Mouse (Mus musculus): ENCODE results near the gene Atf6b. TPM values are rescaled to one million over a fixed set of nuclear protein-coding genes. Genes with fewer than 3 reads are reported as not detected.

The Atf6b gene
- total and polyA plus RNA-seq, 3 experiments = 18.9 to 59.6 (median 34.3) TPM

DNA sequence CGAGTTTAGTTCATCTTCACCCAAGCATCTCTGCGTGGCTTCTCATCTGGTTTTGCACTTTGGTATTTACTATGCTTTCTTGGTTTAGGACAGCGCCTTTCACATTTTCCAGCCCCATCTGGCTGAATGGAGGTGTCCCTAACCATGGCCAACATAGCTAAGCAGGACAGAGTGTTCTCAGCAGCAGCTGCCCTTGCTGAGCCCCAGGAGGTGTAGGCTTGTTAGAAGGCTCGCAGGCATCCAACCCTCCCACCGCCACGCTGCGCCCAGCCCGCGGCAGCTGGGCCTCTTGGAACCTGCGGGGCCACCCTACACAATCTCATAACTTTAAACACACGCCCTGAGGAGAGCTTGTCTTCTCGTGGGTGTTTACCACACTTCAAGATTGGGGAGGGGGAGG is 29.7 kb downstream of the Atf6b start:
- no peak for DNase-seq (ENCODE audit: extremely low read depth)
- no peak overlapping the region for H3K9ac ChIP-seq (ENCODE audit: insufficient read depth, low read depth)
- H3K4me2 ChIP-seq (ENCODE audit: insufficient read depth, low read depth, poor library complexity, severe bottlenecking) = no peak overlapping the region
- H3K27me3 ChIP-seq (replicated peaks) = peaks cover 88% of the 10 kb centered on the region
- H3K79me2 ChIP-seq (replicated peaks; ENCODE audit: control insufficient read depth, extremely low read depth, insufficient read depth, poor library complexity, severe bottlenecking) = no peaks in the 10 kb centered on the region
- TF ChIP-seq USF2 (conservative IDR thresholded peaks at IDR 0.05; ENCODE audit: low read depth, low read length) (no peak), GABPA (IDR thresholded peaks at IDR 0.05; ENCODE audit: insufficient replicate concordance, low read depth, low read length) (no peak), ZC3H11A (IDR thresholded peaks at IDR 0.05; ENCODE audit: low read depth, low read length) (no peak), BHLHE40 (IDR thresholded peaks at IDR 0.05; ENCODE audit: low read depth, low read length) (no peak), TCF12 (IDR thresholded peaks at IDR 0.05; ENCODE audit: low read depth, low read length) (no peak)
- H3K9me3 ChIP-seq (replicated peaks; ENCODE audit: low read length) = peaks cover 8% of the 10 kb centered on the region
- peaks cover 5 to 10% of the 10 kb centered on the region in 2 experiments; a peak in 3 of 4 replicates for H3K4me1 ChIP-seq (ENCODE audit: control insufficient read depth in 1 of 2, insufficient read depth in 2 of 2)
- in situ Hi-C loops (cut with MboI; ENCODE audit: low pct_ligation_motif_present, low pct_unique_long_range_greater_than_20kb, low sequenced_read_pairs) = no loop called here
- dilution Hi-C loops (cut with MboI; ENCODE audit: extremely low pct_ligation_motif_present, extremely low pct_unique_long_range_greater_than_20kb, low sequenced_read_pairs) = no loop called here
- H3K4me3 ChIP-seq (replicated peaks in 1 of 3; ENCODE audit: low read depth in 2 of 3, low read length in 2 of 3, poor library complexity in 1 of 3) = no peak overlapping the region
- no peaks in the 10 kb centered on the region for H3K36me3 ChIP-seq (replicated peaks in 1 of 2; ENCODE audit: control insufficient read depth in 1 of 2, insufficient read depth in 1 of 2, low read length in 1 of 2)
- H3K27ac ChIP-seq (ENCODE audit: insufficient read depth, low read depth) = no peak overlapping the region

DNA sequence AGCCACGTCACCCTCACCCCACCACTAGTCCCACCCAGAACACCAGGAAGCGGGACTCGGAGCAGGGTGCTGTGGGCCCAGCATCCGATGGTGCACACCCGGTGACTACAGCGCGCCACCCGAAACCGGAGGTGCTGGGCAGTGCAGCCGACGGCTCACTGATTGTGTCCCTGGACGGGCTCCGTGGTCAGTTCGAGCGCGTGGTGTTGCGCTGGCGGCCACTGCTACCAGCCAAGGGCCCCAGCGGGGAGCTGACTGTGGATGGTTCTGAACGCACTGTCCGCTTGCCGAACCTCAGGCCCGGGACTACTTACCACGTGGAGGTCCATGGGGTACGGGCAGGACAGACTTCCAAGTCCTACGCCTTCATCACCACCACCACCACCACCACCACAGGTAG is 33.2 kb downstream of the Atf6b start:
- no peak overlapping the region for H3K9ac ChIP-seq (ENCODE audit: insufficient read depth, low read depth)
- no peaks in the 10 kb centered on the region for H3K79me2 ChIP-seq (replicated peaks; ENCODE audit: control insufficient read depth, extremely low read depth, insufficient read depth, poor library complexity, severe bottlenecking)
- no peak for TF ChIP-seq ETS1 (conservative IDR thresholded peaks at IDR 0.05; ENCODE audit: low read depth, low read length)
- TF ChIP-seq RAD21 (IDR thresholded peaks at IDR 0.05; ENCODE audit: low read depth, low read length) = no peak
- TF ChIP-seq IRF4 (IDR thresholded peaks at IDR 0.05; ENCODE audit: low read depth, low read length) = no peak
- TF ChIP-seq RCOR1 (conservative IDR thresholded peaks at IDR 0.05; ENCODE audit: low read depth, low read length) = no peak
- no peak for TF ChIP-seq MYC (IDR thresholded peaks at IDR 0.05; ENCODE audit: low read depth, low read length)
- no peak for TF ChIP-seq NRF1 (IDR thresholded peaks at IDR 0.05; ENCODE audit: low read depth, low read length)
- TF ChIP-seq ZMIZ1 (IDR thresholded peaks at IDR 0.05; ENCODE audit: low read depth, low read length) = no peak
- no peak for TF ChIP-seq ZNF384 (IDR thresholded peaks at IDR 0.05; ENCODE audit: low read depth, low read length)
- TF ChIP-seq USF1 (IDR thresholded peaks at IDR 0.05; ENCODE audit: low read depth, low read length) = no peak
- no peak for TF ChIP-seq CTCF (conservative IDR thresholded peaks at IDR 0.05 in 1 of 2, IDR thresholded peaks at IDR 0.05 in 1 of 2; ENCODE audit: low read depth in 2 of 2, low read length in 2 of 2)
- no peak for TF ChIP-seq NELFE (IDR thresholded peaks at IDR 0.05; ENCODE audit: low read depth, low read length)
- TF ChIP-seq POLR2AphosphoS2 (IDR thresholded peaks at IDR 0.05; ENCODE audit: low read depth, low read length) = no peak
- no peak for TF ChIP-seq PAX5 (IDR thresholded peaks at IDR 0.05; ENCODE audit: low read length)
- TF ChIP-seq MAFK (IDR thresholded peaks at IDR 0.05; ENCODE audit: insufficient replicate concordance, low read length) = no peak
- TF ChIP-seq MEF2A (IDR thresholded peaks at IDR 0.05; ENCODE audit: borderline replicate concordance, low read depth, low read length) = no peak
- no peak for TF ChIP-seq SIN3A (IDR thresholded peaks at IDR 0.05; ENCODE audit: low read length)
- no peak for TF ChIP-seq ZKSCAN1 (IDR thresholded peaks at IDR 0.05; ENCODE audit: borderline replicate concordance, low read depth, low read length)
- no peak for TF ChIP-seq CHD2 (IDR thresholded peaks at IDR 0.05; ENCODE audit: low read length)
- TF ChIP-seq EP300 (IDR thresholded peaks at IDR 0.05; ENCODE audit: low read length) = no peak
- no peak for TF ChIP-seq SMC3 (IDR thresholded peaks at IDR 0.05; ENCODE audit: low read depth, low read length)
- H3K36me3 ChIP-seq (replicated peaks in 1 of 2; ENCODE audit: control insufficient read depth in 1 of 2, insufficient read depth in 1 of 2, low read length in 1 of 2) = no peaks in the 10 kb centered on the region
- no peak overlapping the region for H3K27ac ChIP-seq (ENCODE audit: insufficient read depth, low read depth)
- peaks cover 95% of the 10 kb centered on the region for H3K27me3 ChIP-seq (replicated peaks)
- in situ Hi-C loops (cut with MboI; ENCODE audit: low pct_ligation_motif_present, low pct_unique_long_range_greater_than_20kb, low sequenced_read_pairs) = no loop called here
- H3K9me3 ChIP-seq (replicated peaks; ENCODE audit: low read length) = no peaks in the 10 kb centered on the region
- dilution Hi-C loops (cut with MboI; ENCODE audit: extremely low pct_ligation_motif_present, extremely low pct_unique_long_range_greater_than_20kb, low sequenced_read_pairs) = no loop called here
- no peak overlapping the region for H3K4me3 ChIP-seq (replicated peaks in 1 of 3; ENCODE audit: low read depth in 2 of 3, low read length in 2 of 3, poor library complexity in 1 of 3)
- no peak for DNase-seq (ENCODE audit: extremely low read depth)
- peaks cover 10 to 19% of the 10 kb centered on the region in 2 experiments; a peak in 3 of 4 replicates for H3K4me1 ChIP-seq (ENCODE audit: control insufficient read depth in 1 of 2, insufficient read depth in 2 of 2)
- no peak overlapping the region for H3K4me2 ChIP-seq (ENCODE audit: insufficient read depth, low read depth, poor library complexity, severe bottlenecking)

All from CH12.LX (cell line).